Mouse (Mus musculus) monocyte, adult 2 months (primary cell): ENCODE data around the gene Zbtb16.

Experiments used
- DNase-seq, 2 experiments: peaks; one replicate each; pipeline ENCODE4 v3.0.0; 2022; ENCODE audit warnings: low spot score in 2 of 2, low read depth in 1 of 2

The Zbtb16 gene

DNA sequence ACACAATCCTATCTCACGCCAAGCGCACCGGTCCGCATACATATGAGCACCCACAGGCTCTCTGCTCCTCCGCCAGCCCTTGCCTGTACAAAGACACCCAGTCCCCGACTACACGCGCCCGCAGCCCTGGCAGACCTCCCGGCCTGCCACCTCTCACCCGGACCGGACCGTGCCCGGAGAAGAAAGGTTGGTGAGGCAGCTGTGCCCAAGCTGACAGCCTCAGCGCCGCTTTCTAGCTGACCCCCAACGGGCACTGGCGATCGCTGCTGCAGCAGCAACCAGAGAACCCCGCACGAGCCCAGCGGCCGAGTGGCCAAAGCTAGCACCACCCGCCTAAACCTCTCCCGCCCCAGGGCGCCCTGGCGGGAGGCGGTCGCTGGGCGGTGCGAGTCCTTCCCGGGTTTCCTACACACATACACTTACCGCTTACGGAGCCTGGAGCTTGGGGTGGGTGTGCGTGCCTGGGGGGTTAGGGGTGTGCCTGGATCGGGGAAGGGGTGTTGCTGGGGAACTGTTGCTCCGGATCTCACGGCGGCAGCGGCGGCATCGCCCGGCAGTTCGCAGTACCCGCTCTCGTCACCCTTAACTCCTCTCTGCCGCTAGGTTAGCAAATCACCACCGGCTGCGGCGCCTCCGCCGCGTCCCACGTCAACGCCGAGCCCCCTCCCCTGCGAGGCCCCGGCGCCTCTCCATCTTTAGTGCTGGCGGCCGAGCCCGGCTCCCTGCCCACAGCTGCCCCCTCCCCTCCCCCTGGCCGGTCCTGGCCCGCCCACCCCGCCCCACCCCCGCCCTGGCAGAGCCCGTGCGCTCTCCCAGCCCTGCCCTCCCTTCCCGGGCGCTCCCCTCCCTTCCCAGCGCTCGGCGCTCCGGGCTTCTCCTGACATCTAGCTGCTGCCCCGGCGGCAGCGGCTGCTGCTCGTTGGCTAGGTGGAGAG, at the start of gene Zbtb16:
Gene Zbtb16, minus strand, starts transcription at position 592 of the 935 bp plus-strand sequence.
- no peak for DNase-seq

GRCm38 (mm10) chr9:48872896-48873295, 36.9 kb upstream of the Zbtb16 start:
- DNase-seq: no peak

GRCm38 (mm10) chr9:48866523-48867121, 30.6 kb upstream of the Zbtb16 start:
- no peak for DNase-seq

GRCm38 (mm10) chr9:48865235-48865634, 29.2 kb upstream of the Zbtb16 start:
- DNase-seq: no peak

DNA sequence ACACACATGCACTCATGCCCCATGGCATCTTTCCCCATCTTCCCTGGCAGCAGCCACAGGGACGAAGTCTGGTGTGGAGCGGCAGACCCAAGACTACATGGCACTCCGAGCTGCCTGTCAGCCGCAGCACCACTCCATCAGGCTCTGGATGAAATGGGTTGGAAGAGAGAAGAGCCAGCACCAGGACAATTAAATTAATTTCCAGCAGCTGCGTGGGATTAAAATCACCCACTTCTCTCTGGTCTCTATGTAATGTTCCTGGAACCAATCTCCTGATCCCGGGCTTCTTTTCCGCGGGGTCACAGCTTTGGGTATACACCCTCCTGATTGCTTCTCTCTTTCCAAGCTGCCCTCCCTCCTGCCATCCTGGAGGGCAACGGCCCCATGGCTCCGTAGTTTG, 25.5 kb upstream of the Zbtb16 start:
- no peak for DNase-seq

GRCm38 (mm10) chr9:48860526-48860845, 24.5 kb upstream of the Zbtb16 start:
- DNase-seq: peak in 1 of 2 experiments; percentile 17

GRCm38 (mm10) chr9:48859828-48860525, 24.0 kb upstream of the Zbtb16 start:
- no peak for DNase-seq

GRCm38 (mm10) chr9:48857944-48858343, 21.9 kb upstream of the Zbtb16 start:
- DNase-seq: no peak

GRCm38 (mm10) chr9:48856240-48856639, 20.2 kb upstream of the Zbtb16 start:
- DNase-seq: no peak

DNA sequence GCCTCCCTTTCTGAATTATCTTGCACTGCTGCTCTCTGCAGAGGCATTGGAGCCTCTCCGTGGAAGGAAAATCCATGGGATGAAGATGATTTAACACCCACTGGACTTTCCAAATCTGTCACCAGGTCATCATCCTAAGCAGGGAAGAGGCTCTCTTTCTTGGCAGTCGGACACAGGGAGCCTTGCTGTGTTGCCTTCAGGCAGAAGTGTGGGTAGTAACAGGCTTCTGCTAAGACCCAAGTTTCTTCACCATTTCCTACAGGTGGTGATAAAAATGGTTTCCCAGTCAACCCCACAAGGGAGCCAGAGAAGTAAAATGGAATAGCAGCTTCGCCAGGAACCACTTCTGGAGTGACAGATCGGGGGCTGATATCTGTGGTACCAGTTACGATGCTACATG, 13.5 kb upstream of the Zbtb16 start:
- DNase-seq: no peak

GRCm38 (mm10) chr9:48839568-48839967, 3.5 kb upstream of the Zbtb16 start:
- no peak for DNase-seq

- no peak for DNase-seq
Measured at GRCm38 (mm10) chr9:48838346-48838745, 2.3 kb upstream of the Zbtb16 start.

DNA sequence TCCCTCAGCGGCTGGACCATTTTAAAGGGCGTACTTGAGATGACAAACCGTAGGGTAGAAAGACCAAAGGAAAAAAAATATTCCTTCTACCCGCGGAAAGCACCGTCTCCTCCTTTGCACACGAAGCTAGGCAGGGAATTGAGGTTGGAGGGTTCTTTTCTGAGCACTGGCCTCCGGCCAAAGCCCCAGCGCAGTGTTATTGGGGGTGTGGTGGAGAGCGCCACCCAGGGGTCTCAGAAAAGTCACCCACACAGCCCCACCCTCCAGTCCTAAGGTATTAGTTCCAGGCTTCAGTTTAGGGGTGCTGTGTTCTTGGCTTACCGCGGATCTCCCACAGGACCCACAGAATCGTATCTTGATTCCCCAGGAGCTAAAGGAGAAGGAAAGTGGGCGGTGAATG, 1.2 kb upstream of the Zbtb16 start:
- DNase-seq: no peak

DNA sequence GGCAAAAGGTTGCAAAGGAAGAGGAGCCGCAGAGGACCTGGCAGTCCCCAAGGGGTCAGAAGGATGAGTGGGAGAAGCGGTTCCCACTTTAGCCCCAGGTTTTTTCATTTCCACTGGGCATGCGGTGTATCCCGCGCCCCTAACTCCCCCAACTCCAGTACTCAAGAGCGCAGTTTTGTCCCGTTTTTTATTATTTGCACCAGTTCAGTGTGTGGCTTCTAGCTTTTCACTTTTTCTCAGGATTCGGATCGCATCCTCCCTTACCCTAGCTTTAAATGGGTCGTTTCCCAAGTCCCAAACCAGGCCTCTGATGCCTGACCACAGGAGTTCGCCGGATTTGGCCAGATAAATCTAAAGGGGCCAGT, 526 bp upstream of the Zbtb16 start:
- no peak for DNase-seq

DNA sequence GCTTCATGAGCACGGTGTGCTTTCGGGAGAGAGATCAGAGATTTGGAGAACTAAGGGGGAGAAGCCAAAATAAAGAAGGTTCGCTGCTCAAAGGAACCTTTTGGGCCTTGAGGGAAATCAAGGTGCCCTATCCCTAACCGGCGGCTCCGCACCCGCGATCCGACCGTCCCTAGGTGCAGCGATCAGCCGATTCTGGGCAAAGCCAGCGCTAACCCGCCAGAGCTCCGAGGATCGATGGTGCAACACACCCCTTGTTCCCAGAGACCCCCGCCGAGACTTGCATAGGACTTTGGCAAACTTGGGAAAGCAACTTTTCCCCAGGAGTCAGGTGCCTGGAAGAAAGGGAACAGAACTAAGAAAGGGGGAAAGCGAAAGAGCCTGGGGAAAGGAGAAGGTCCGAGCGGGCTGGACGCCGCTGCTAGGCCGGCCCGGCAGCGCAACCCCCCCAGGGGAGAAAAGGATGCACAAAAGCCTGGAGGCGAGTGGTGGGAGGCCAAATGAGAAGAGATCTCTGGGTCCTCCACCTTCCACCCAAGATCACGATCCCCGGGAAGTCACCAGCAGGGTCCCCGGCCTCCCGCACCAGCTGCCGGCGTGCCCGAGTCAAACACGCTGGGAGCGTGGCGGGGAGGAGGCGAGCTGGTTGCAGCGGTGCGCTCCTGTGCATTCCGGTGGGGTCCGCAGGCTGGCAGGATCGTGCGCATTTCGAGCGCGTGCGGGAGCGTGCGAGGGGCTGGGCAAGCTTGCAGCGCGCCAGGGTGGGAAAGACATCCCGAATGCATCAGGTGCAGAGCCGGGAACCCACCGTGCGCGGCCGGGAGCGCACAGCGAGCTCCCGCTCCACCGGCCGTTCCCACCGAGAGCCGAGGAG, 1.2 kb downstream of the Zbtb16 start:
- DNase-seq: no peak

- DNase-seq: no peak
Measured at GRCm38 (mm10) chr9:48834006-48834405, 2.0 kb downstream of the Zbtb16 start.

DNA sequence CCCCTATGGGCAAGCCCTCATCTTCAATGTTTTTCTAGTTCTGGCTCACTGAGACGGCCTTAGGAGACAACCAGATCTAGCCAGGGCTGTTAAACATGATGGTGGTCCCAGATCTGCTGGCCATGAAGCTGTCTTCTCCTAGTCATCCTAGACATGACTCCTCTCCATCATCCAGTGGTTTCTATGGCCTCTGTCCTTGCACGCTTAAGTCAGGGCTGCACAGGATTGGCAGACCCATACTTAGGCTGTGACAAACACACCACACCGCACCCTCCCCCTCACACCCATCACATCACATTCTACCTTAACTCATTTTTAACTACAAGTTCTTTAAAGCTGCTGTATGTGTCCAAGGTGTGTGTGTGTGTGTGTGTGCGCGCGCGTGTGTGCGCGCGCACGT, 2.5 kb downstream of the Zbtb16 start:
- no peak for DNase-seq

DNA sequence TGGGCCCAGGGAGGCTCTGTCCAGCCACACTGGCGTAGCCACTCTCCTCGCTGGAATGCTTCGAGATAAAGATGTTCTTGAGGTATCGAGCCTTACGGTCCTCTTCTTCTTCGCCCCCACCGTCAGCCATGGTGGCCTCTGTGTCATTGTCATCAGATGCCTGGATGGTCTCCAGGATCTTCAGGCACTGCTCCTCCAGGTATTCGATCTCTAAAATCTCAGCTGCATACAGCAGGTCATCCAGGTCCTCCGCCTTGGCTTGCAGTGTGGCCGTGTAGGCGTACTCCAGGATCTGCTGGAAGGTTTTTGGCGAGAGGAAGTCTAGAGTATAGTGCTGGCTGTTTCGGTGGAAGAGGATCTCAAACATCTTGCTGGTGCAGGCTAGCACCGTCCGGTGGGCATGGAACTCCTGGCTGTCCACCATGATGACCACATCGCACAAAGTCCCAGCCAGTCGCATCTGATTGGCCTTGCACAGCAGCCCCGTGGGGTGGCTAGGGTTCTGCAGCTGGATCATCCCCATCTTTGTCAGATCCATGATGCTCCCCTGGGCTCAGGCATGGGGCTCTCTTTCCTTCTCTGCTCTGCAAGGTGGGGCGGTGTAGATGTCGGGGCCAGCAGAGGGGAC, 3.4 kb downstream of the Zbtb16 start:
- DNase-seq: no peak

- no peak for DNase-seq
Measured at GRCm38 (mm10) chr9:48831560-48832460, 4.2 kb downstream of the Zbtb16 start.

GRCm38 (mm10) chr9:48828839-48829238, 7.2 kb downstream of the Zbtb16 start:
- DNase-seq: no peak
